Mouse (Mus musculus) testis, adult 2 months (tissue): ENCODE measurements around the gene Rab3gap1.

Experiments used
- CTCF ChIP-seq: fragments of 200-500 bp; IDR thresholded peaks from 2 replicates; pipeline ENCODE4 v1.5.1; 2012; ENCODE audit warnings: low read depth, mild to moderate bottlenecking, inconsistent platforms, low read length, moderate library complexity; ENCODE audit not compliant: control insufficient read depth, insufficient read depth, insufficient replicate concordance
- POLR2A ChIP-seq: fragments of 200-500 bp; IDR thresholded peaks from 2 replicates; pipeline ENCODE4 v1.6.1; 2012; ENCODE audit warnings: low read depth, mild to moderate bottlenecking, inconsistent platforms, low read length, moderate library complexity; ENCODE audit not compliant: control insufficient read depth

DNA sequence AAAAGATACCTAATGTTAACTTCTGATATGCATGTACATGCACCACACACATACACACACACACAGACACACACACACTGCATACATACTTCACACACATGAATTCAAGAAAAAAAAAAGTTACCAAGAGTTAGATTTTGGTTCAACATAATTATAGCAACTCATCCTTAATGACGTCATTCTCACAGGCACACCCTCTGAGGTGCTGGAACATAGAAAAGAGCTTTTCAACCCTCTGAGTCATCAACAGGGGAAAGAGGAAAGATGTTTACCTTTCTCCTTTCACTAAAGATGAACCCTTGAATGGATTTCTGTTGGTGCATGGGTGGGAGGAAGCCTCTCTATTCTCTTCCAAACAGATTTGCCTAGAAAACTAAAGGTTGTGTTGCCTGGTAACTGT is 30.0 kb upstream of the Rab3gap1 start:
- TF ChIP-seq CTCF (no peak), POLR2A (no peak)
